Mouse (Mus musculus) G1E-ER4 (cell line): ENCODE results near the gene Tubgcp2. TPM values are rescaled to one million over a fixed set of nuclear protein-coding genes. Genes with fewer than 3 reads are reported as not detected.

Experiments used
- GATA1 ChIP-seq: IDR thresholded peaks from one replicate; pipeline ENCODE4 v1.8.0; 2012; ENCODE audit warnings: low read length, inconsistent platforms
- polyA plus RNA-seq: library from polyadenylated mRNA; stranded (reverse); fragments of >175 nt; gene quantifications from 2 replicates; pipeline ENCODE4 v1.2.3, GENCODE M21; 2012

Tubgcp2 gene
- polyA plus RNA-seq, 1 experiment: 6.8 TPM

DNA sequence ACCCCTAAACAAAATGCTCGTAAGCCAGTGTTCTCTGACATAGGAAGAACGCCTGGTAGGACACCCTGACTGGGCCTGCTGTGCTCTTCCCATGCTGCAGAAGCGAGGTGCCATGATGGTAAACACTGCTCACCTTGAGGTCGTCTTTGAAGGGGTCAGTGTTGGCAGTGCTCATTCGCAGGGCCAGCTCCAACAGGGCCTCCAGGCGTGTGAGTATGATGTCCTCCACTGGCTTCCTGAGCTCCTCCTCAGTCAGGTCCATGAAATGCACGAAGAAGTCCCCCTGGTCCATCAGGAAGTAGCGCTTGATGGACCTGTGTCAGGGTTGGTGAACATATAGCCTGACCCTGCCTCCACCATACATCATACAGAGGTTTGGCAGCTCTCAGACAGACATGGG lies 31.8 kb downstream of the Tubgcp2 start:
- TF ChIP-seq GATA1: no peak

DNA sequence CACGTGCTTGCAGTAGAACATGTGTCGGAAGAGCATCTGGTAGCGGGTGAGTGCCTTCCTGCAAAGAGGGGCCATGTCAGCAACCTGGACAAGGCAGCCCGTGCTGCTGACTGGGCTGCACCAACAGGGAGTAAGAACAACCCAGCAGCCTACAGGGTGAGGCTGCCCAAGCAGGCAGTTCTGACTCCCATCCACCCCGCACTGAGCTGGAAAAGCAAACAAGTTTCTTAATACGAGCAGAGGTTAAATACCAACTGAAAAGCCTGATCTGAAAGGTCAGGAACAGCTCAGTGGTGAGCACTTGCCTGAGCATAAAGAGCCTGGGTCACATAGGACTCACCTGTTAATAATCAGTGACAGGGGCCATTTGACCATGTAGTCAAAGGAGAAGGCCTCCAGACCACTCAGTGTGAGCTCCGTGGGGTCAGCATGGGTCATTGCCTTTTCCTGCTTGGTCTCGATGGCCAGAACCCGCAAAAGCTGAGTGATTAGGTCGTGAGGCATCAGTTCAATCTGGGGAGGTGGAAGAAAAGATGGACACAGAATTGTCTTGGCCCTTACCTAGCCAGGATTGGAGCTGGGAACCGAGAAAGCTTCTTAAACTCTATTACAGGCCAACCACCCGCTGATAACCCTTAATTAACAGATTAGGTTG lies 35.3 kb downstream of the Tubgcp2 start:
- TF ChIP-seq GATA1: no peak

GRCm38 (mm10) chr7:139998691-139999350 lies 37.6 kb downstream of the Tubgcp2 start:
- TF ChIP-seq GATA1: no peak

DNA sequence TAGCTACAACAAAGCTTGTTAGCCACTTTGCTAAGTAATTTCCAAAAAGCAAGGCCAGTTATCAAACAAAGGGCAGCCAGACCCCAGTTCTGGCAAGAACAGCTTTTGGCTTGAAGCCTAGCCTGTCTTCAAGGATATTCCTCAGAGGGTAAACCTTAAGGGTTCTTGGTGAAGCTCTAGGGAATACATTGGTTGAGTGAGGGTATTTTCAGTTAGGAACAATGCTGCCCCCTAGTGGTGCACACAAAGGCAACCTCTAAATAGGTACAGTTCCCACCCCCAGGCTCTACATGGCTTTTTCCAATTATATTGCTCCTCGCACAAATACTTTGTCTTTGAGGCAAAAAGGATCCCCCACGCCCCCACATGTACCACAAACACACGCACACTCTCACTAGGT lies 41.8 kb downstream of the Tubgcp2 start:
- no peak for TF ChIP-seq GATA1

DNA sequence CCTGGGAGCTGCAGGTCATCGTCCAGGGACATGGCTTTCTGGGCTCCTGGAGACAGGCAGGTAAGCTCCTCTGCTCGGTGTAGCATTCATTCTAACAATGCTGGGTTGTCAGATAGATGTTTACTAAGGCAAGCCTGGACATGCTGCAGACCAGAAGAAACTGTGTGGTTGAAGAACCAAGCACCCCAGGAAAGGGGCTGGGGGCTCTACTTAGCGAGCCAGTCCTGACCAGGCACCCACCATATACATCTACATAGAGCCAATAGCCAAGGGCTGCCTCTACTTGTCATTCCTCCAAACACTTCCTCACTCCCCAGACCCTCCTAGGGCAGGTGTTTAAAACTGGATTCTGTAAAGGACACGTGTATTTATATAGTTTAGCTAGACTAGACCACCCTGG lies 42.3 kb downstream of the Tubgcp2 start:
- no peak for TF ChIP-seq GATA1

DNA sequence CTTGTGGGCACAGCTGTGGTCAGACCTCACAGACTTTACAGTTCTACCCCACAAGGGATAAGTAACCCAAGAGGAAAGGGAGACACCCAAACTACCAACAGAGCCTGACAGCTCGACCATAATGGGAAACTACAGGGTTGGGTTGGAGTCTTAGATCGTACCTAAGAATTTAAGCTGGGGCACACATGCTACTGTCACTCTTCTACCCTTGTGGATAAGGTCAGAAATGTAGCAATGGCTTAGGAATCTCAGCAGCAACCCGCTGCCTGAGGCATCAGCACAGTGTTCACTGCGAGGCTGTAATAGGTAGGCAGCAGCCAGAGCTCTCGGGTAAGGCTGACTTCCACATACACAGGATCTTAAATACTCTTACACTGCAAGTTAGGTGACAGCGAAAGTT lies 42.9 kb downstream of the Tubgcp2 start:
- TF ChIP-seq GATA1: no peak

GRCm38 (mm10) chr7:139992406-139992805 lies 44.1 kb downstream of the Tubgcp2 start, which contains the start of gene Adam8:
Adam8 (minus strand) TSS chr7:139992562.
- TF ChIP-seq GATA1: no peak

- no peak for TF ChIP-seq GATA1
Observed at GRCm38 (mm10) chr7:139990864-139991394, 45.5 kb downstream of the Tubgcp2 start.

GRCm38 (mm10) chr7:139988272-139988671 lies 48.2 kb downstream of the Tubgcp2 start:
- no peak for TF ChIP-seq GATA1

GRCm38 (mm10) chr7:139984505-139984904 lies 52.0 kb downstream of the Tubgcp2 start:
- no peak for TF ChIP-seq GATA1

GRCm38 (mm10) chr7:139982058-139982457 lies 54.4 kb downstream of the Tubgcp2 start:
- no peak for TF ChIP-seq GATA1

DNA sequence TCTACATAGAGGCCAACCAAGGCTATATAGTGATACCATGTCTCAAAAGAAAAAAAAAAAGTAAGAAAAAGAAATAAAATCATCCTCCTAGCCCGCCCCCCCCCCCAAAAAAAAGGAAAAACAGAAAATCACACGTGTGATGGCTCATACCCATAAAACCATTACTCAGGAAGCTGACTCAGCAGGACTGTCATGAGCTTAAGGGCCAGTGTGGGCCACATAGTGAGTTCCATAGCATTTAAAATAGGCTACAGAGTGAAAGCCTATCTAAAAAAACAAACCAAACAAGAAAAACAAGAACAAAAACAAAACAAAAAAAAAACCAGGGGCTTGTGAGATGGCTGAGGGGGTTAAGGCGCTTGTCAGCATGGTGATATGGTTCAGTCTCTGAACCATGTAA lies 55.7 kb downstream of the Tubgcp2 start:
- TF ChIP-seq GATA1: no peak

- no peak for TF ChIP-seq GATA1
Observed at GRCm38 (mm10) chr7:139979011-139979719, 57.3 kb downstream of the Tubgcp2 start.

GRCm38 (mm10) chr7:139978278-139978892 lies 58.1 kb downstream of the Tubgcp2 start, which contains the start of gene 6430531B16Rik:
6430531B16Rik (minus strand) TSS chr7:139978755.
- no peak for TF ChIP-seq GATA1

GRCm38 (mm10) chr7:139975471-139975870 lies 61.0 kb downstream of the Tubgcp2 start:
- TF ChIP-seq GATA1: no peak

DNA sequence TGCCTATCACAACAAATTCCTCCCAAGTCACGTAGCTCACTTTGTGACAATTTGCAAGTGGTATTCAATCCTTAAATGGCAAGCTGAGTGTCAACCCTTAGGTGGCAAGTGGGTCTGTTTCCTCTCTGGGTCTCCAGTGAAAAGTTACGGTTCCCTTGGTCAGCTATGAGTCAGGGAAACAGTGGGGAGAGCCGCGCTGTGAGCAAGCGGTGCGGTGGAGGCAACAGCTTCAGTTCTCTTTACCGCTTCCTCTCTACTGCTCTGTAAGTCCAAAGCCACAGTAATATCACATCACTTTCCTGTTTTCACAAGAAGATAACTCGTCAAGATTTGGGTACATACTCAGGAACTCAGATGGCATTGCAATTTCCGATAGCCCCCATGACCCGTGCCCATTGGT lies 62.2 kb downstream of the Tubgcp2 start:
- no peak for TF ChIP-seq GATA1
